20 mouse cellular contexts compared by ENCODE assay signal in the genomic region with DNA sequence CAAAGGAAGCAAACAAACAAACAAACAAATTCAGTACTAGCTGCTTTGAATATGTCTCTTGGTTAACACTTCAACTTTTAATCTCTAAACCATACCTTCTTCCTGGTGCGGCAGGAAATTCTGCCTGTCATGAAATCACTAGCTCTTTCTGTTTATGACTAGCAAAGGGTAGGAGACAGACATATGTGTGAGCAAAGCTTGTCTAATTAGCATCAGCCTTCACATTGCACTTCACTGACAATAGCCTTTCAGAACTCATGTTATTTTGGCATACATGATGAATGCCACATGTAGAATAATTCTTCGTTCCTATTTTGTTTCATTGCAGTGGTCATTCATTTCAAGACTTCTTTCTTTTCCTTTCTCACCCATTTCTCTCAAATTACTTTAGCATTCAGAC.
"Had no signal": no experiment of that assay in that cellular context is flagged by ENCODE, and none has a peak within 500 bp of the region (broad histone marks: within the 10 kb centered on the region; RNA-seq: fewer than 3 reads in every experiment).

No protein-coding gene starts in this region.

- H3K9ac ChIP-seq: lung, embryonic 15.5 days; midbrain, embryonic 12.5 days; neural tube, embryonic 13.5 days; neural tube, embryonic 15.5 days had no signal

- DNase-seq: lung, adult 2 months; lung, postnatal 14 days; lung, postnatal 4 days; midbrain, embryonic 14.5 days; retina, postnatal 1 day; right cerebral cortex, adult 18-20 months; right cerebral cortex, postnatal 25 days; right cerebral cortex, postnatal 4 days; spleen, adult 18-20 months; thymus, adult 18-20 months; thymus, postnatal 14 days; thymus, postnatal 36 days had no signal

- H3K4me3 ChIP-seq: lung, embryonic 15.5 days; midbrain, embryonic 10.5 days; midbrain, embryonic 12.5 days; myocyte; neural tube, embryonic 13.5 days; neural tube, embryonic 15.5 days had no signal

- H3K9me3 ChIP-seq: lung, embryonic 15.5 days; midbrain, embryonic 10.5 days; midbrain, embryonic 12.5 days; neural tube, embryonic 13.5 days; neural tube, embryonic 15.5 days had no signal

- H3K27me3 ChIP-seq: lung, embryonic 15.5 days; midbrain, embryonic 12.5 days; neural tube, embryonic 13.5 days; neural tube, embryonic 15.5 days had no signal

- ATAC-seq: lung, postnatal 0 days; midbrain, embryonic 16.5 days had no signal

- H3K36me3 ChIP-seq: lung, embryonic 15.5 days; midbrain, embryonic 10.5 days; midbrain, embryonic 12.5 days; neural tube, embryonic 13.5 days; neural tube, embryonic 15.5 days had no signal

- H3K27ac ChIP-seq: lung, embryonic 15.5 days; midbrain, embryonic 10.5 days; midbrain, embryonic 12.5 days; neural tube, embryonic 13.5 days; neural tube, embryonic 15.5 days had no signal

- H3K4me2 ChIP-seq: lung, embryonic 15.5 days; midbrain, embryonic 12.5 days; neural tube, embryonic 13.5 days; neural tube, embryonic 15.5 days had no signal

- H3K4me1 ChIP-seq: lung, embryonic 15.5 days; midbrain, embryonic 12.5 days; neural tube, embryonic 13.5 days; neural tube, embryonic 15.5 days had no signal
